Mouse (Mus musculus) WW6 (cell line): ENCODE results near the gene Bex6.

ENCODE experiments used
- DNase-seq: peaks from one replicate; pipeline ENCODE4 v3.0.0-alpha.2; 2013; ENCODE audit warnings: low read depth, low spot score

The Bex6 gene

GRCm38 (mm10) chr16:32179333-32179901 lies at the start of gene Bex6:
Bex6 (plus strand) TSS chr16:32179823.
- DNase-seq = no peak

- DNase-seq = no peak
These were observed 49.3 kb upstream of the Bex6 start for GRCm38 (mm10) chr16:32130190-32130826.

- no peak for DNase-seq
These were observed 46.5 kb upstream of the Bex6 start for GRCm38 (mm10) chr16:32133148-32133547.

GRCm38 (mm10) chr16:32135842-32136357 lies 43.7 kb upstream of the Bex6 start:
- DNase-seq = peak; percentile 28

- DNase-seq = no peak
These were observed 40.7 kb upstream of the Bex6 start for GRCm38 (mm10) chr16:32138954-32139353.

- DNase-seq = no peak
These were observed 35.9 kb upstream of the Bex6 start for GRCm38 (mm10) chr16:32143766-32144165.

GRCm38 (mm10) chr16:32144592-32144991 lies 35.0 kb upstream of the Bex6 start:
- no peak for DNase-seq

- DNase-seq = no peak
These were observed 31.9 kb upstream of the Bex6 start for GRCm38 (mm10) chr16:32147589-32148207.

- DNase-seq = no peak
These were observed 25.6 kb upstream of the Bex6 start for GRCm38 (mm10) chr16:32153976-32154375.

- DNase-seq = no peak
These were observed 25.2 kb upstream of the Bex6 start for GRCm38 (mm10) chr16:32154437-32154836.

- DNase-seq = no peak
These were observed 22.9 kb upstream of the Bex6 start for GRCm38 (mm10) chr16:32156719-32157118.

- DNase-seq = no peak
These were observed 22.3 kb upstream of the Bex6 start for GRCm38 (mm10) chr16:32157369-32157768.

GRCm38 (mm10) chr16:32158966-32159365 lies 20.7 kb upstream of the Bex6 start:
- no peak for DNase-seq

- no peak for DNase-seq
These were observed 18.8 kb upstream of the Bex6 start for GRCm38 (mm10) chr16:32160742-32161323.

GRCm38 (mm10) chr16:32163392-32163791 lies 16.2 kb upstream of the Bex6 start:
- no peak for DNase-seq

GRCm38 (mm10) chr16:32163891-32164290 lies 15.7 kb upstream of the Bex6 start:
- DNase-seq = no peak

GRCm38 (mm10) chr16:32164396-32165027 lies 15.1 kb upstream of the Bex6 start:
- DNase-seq = no peak

GRCm38 (mm10) chr16:32165281-32165821 lies 14.3 kb upstream of the Bex6 start, which contains the start of gene Nrros:
Nrros (minus strand) TSS chr16:32165594.
- DNase-seq = no peak

GRCm38 (mm10) chr16:32167819-32168545 lies 11.6 kb upstream of the Bex6 start:
- DNase-seq = no peak

GRCm38 (mm10) chr16:32171031-32171731 lies 8.4 kb upstream of the Bex6 start:
- DNase-seq = no peak
